Mouse (Mus musculus) gastrocnemius, postnatal 4 days (tissue): ENCODE data around the gene Fam72a. TPM values are rescaled to one million over a fixed set of nuclear protein-coding genes. Genes with fewer than 3 reads are reported as not detected.

Source experiments
- DNase-seq, 2 experiments: peaks; one replicate each; pipeline ENCODE4 v3.0.0; 2021 to 2022; ENCODE audit warnings: low spot score in 2 of 2, mixed read lengths in 2 of 2
- long read RNA-seq, 2 experiments: library from polyadenylated mRNA; stranded (forward); transcript quantifications; one replicate each; pipeline ENCODE4 v2.0.0; 2021
- total RNA-seq, 2 experiments: library from RNA; stranded (reverse); gene quantifications; 2 replicates each; pipeline ENCODE4 v1.2.3; 2021

The Fam72a gene
- total RNA-seq = 1 to 10 TPM; 1.7 to 2.0 TPM
- long read RNA-seq, experiment 1, partial matches to known transcripts = 0 of 4 reads
- long read RNA-seq, experiment 1, other reads (novel, unspliced or antisense) = 2 of 4 reads
- long read RNA-seq, experiment 2, partial matches to known transcripts = 0 of 6 reads
- long read RNA-seq, experiment 2, other reads (novel, unspliced or antisense) = 5 of 6 reads

- DNase-seq = peak; percentile 84 to 96
These were observed at the start of gene Fam72a, which contains the start of gene Srgap2 for GRCm38 (mm10) chr1:131527281-131528080. Gene Fam72a (plus strand): TSS chr1:131527903. Gene Srgap2 (minus strand): TSS chr1:131527352.

DNA sequence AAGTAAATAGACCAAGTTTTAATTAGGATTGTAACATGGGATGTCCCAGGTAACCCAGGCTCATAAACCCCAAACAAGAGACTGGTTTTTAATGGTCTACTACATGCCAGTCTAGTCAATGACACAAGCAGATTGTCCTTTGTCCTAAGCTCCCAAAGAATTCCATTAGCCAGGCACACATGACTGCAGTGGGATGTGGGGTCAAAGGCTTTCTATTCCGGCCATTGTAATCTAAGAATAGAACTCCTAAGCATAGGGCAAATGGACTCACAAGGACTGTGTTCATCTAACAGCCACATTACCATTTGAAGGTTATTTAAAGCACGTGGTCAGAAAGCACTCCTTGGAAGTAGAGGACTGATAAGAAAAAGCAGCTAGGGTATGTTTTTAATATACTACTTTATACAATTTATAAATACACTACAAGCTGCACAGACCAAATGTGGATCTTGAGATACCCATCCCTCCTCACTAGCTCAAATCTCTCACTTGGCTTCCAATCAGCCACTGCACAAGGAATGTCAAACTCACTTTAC, 48.9 kb upstream of the Fam72a start:
- DNase-seq = no peak

- no peak for DNase-seq
These were observed 46.3 kb upstream of the Fam72a start for GRCm38 (mm10) chr1:131481391-131481790.

DNA sequence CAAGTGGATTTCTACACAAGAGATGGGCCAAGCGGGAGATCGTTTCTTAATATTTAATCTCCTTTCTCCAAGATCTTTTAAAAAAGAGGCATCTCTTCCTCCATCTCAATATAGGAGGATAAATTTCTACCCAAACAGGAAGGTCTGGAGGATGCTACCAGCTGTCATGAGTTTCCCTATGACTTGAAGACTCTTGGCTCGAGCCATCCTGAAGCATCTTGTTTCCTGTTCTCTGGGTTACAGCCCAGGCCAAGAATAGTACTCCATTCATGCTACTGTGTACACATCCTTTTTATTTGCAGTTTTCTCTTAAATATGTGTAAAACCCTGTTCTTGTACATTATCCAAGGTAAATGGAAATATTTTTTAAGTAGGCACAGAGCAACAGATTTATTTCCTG, 45.5 kb upstream of the Fam72a start:
- no peak for DNase-seq

- DNase-seq = no peak
These were observed 41.4 kb upstream of the Fam72a start for GRCm38 (mm10) chr1:131486094-131486850.

DNA sequence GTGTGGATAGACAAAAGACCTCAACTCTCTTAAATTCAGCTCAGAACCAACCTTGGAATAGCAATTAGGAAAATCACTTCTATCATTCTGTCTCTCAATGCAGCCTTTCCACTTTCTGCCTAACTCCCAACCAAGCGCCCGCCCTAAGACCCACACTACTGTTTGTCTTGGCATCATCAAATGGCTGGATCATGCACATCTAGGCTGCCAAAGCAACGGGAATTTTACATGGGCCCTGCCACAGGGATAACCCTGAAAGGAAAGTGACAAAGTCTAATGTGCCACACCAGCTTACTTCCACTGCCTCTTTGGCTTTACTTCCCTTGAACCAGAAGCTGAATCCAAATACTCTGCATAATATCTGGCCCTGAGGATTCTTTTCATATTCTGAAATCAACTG, 38.4 kb upstream of the Fam72a start:
- DNase-seq = no peak

- DNase-seq = no peak
These were observed 36.1 kb upstream of the Fam72a start for GRCm38 (mm10) chr1:131491579-131491978.

- no peak for DNase-seq
These were observed 35.3 kb upstream of the Fam72a start for GRCm38 (mm10) chr1:131492360-131492759.

GRCm38 (mm10) chr1:131493966-131494898, 33.5 kb upstream of the Fam72a start:
- DNase-seq = peak in 1 of 2 experiments; percentile 23

DNA sequence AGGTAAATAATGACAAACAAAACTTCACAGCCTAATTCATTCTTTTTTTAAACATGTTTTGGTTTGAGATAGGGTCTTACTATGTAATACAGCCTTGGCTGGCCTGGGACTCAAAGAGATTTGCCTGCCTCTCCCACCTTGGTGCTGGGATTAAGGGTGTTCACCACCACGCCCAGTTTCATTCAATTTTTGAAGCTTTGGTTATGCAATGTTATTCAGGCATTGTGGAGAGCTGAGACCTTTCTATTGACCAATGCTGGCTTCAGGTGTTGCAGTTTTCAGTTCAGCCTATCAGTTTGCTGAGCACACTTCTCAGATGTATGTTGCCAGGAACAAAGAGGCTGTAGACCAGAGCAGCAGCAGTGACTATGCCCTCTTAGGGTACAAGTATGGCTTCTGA, 29.5 kb upstream of the Fam72a start:
- DNase-seq = no peak

DNA sequence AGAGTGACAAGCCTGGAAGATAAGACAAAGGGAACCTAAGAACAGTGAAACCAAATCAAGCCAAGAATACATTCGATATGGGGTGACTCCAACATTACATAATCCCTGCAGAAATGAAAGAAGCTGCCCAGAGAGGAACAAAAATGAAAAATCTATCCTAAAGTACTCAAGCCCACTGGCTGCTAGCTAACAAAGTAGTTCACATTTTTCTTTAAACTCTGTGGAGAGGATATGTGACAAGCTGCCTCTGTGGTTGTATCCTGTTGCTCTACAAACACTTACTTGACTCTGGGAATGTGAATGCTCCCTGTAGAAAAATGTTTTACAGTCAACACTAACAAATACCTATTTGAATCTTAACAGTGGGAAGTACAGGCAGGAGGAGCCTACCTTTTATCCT, 26.0 kb upstream of the Fam72a start:
- DNase-seq = no peak

DNA sequence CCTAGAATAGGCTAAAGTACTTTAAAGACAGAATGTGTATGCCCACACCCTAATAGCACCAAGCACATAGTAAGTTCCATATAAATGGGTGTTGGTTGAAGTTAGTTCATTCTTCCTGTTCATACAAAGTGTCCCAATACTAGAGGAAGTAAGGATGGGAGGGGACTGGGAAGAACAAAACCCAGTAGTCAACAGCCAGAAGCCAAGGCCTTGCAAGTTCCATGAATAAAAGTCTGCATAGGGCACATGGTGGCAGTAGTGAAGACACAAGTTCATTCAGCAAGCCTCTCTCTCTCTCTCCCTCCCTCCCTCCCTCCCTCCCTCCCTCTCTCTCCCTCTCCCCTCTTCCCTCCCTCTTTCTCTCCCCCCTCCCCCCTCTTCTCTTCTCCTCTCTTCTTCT, 16.6 kb upstream of the Fam72a start:
- no peak for DNase-seq

- no peak for DNase-seq
These were observed 15.8 kb upstream of the Fam72a start for GRCm38 (mm10) chr1:131511661-131512500.

DNA sequence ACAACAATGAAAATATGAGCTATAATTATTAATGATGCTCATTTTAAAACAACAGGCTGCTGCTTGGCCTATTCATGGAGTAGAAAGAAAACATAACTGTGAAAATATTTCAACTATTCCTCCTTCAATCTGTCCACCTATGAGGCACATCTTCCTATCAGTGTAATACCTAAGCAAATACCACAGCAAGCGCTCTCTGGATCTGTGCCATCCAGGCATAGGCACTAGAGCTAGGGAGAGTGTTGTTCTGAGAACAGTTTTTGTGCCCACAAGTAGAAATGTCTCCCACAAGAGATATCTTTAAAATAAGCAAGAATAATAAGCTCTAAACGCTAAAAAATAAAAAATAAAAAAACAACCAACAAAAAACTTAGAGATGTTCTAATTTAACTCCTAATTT, 14.6 kb upstream of the Fam72a start:
- DNase-seq = no peak

DNA sequence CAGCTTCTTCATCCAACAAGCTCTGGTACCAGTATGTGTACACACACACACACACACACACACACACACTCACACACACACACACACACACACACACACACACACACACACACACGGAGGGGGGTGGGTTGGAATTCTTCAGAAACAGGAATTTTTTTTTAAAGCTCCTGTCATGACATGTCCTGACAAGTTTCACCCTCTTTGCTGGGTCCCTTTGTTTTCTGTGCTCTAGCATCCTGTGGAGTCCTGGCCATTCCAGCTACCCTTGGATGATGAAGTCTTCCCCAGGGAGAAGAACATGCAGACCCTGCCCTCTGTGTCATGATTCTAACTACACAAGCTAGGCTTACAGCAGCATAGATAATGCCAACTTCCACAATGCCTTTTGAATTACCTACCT, 13.5 kb upstream of the Fam72a start:
- no peak for DNase-seq

- DNase-seq = no peak
These were observed 11.1 kb upstream of the Fam72a start for GRCm38 (mm10) chr1:131516588-131516987.

DNA sequence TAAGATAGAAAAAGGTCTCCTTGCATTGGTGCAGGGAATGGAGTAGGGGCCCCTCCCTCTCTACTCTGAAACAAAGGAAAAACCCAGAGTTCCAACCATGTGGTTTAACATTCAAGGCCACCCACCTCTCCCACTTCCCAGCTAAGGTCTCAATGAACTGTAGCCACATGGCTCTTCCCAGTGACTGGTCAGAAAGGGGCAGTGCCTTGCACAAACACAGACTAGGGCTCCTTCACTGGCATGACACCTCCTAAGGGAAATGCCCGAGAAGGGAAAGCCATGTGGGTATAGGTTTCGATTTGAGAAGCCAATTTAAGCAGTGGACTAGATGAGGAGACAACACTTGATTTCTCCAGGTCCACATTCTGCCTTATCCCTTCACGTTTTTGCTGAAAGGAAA, 3.9 kb upstream of the Fam72a start:
- no peak for DNase-seq

DNA sequence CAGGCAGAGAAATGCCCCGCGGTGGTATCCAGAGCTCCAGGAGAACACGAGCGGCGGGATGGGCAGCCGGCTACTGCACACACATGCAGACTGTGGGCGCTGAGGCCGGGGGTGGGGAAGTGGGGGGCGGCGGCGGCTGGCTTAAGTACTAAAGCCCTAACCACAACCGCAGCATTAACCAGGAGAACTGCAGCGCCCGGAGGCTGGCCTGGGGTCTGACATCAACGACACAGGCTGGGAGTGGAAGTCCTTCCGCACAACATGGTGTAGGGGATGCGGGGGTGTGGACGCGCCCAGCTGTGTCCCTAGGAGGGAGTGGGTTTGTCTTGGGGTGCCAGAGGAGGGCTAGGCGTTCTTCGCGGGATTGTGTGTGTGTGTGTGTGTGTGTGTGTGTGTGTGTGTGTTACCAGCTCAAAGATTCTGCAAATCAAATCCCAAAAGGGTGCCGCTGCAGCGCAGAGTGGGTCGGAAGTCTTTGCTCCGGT, 2.6 kb upstream of the Fam72a start:
- DNase-seq = peak; percentile 20 to 49

DNA sequence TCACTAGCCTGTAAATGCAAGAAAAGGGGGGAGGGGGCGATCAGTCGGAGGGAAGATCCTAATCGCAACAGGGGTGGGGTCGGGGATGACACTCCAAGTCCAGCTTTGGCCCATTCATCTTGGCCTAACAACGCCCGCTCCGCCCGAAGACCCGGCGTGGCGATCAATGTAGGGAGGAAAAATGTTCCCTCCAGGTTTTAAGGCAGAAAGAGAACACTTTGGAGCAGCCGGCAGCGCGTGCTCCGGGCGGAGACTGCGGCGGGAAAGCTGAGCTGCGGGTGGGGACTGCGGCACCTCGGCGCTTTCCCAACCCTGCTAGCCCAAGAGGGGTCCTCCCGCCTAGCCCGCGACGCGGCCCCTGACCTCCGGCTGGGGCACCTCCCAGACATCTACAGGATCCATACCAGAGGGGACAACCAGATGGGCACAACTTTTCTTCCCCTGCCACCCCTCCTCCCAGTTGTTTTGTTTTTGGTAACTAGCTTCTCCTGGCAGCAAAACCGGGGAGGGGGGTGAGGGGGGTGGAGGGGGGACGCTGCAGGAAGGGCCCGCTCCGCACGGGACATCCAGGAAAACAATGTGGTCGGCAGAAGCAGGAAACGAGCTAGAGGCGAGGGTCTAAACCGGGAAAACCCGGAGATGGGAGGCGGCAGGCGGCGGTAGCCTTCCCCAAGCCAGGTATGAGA, 2.0 kb upstream of the Fam72a start:
- DNase-seq = peak; percentile 41 to 50
